Mouse (Mus musculus) urinary bladder, adult 18-20 months (tissue): Measurements from ENCODE around the gene Akr1b3.
"Not testable (repeated sequence)": the region's sequence is repeated elsewhere in the genome, so short reads cannot be mapped to it uniquely, and the experiment has no call there.

Experiments
- DNase-seq, 2 experiments: peaks; one replicate each; pipeline ENCODE4 v3.0.0; 2022; ENCODE audit warnings: low spot score in 2 of 2, mixed read lengths in 2 of 2

The Akr1b3 gene

GRCm38 (mm10) chr6:34316854-34317771 lies at the start of gene Akr1b3:
TSS of gene Akr1b3 (minus strand) at chr6:34317478.
- DNase-seq = peak; percentile 68 to 89

- DNase-seq = no peak
Observed at GRCm38 (mm10) chr6:34364217-34365136, 47.2 kb upstream of the Akr1b3 start.

GRCm38 (mm10) chr6:34355841-34356240 lies 38.6 kb upstream of the Akr1b3 start:
- no peak for DNase-seq

- DNase-seq = no peak
Observed at GRCm38 (mm10) chr6:34355349-34355747, 38.1 kb upstream of the Akr1b3 start.

GRCm38 (mm10) chr6:34354354-34355348 lies 37.4 kb upstream of the Akr1b3 start:
- no peak for DNase-seq

- peak; percentile 19 to 35 for DNase-seq
Observed at GRCm38 (mm10) chr6:34353658-34354353, 36.5 kb upstream of the Akr1b3 start, which contains the start of gene Akr1b8. TSS of gene Akr1b8 (plus strand) at chr6:34354119.

- no peak for DNase-seq
Observed at GRCm38 (mm10) chr6:34352401-34352800, 35.1 kb upstream of the Akr1b3 start.

GRCm38 (mm10) chr6:34351481-34351880 lies 34.2 kb upstream of the Akr1b3 start:
- not testable (repeated sequence) for DNase-seq

- DNase-seq = no peak
Observed at GRCm38 (mm10) chr6:34350037-34350699, 32.9 kb upstream of the Akr1b3 start.

- peak; percentile 54 to 55 for DNase-seq
Observed at GRCm38 (mm10) chr6:34346096-34346898, 29.0 kb upstream of the Akr1b3 start.

- DNase-seq = peak in 1 of 2 experiments; percentile 52
Observed at GRCm38 (mm10) chr6:34344935-34345334, 27.7 kb upstream of the Akr1b3 start.

GRCm38 (mm10) chr6:34344135-34344850 lies 27.0 kb upstream of the Akr1b3 start:
- DNase-seq = no peak

GRCm38 (mm10) chr6:34343426-34343825 lies 26.1 kb upstream of the Akr1b3 start:
- DNase-seq = no peak

GRCm38 (mm10) chr6:34342476-34342875 lies 25.2 kb upstream of the Akr1b3 start:
- DNase-seq = no peak

GRCm38 (mm10) chr6:34341991-34342390 lies 24.7 kb upstream of the Akr1b3 start:
- DNase-seq = no peak

GRCm38 (mm10) chr6:34337799-34338198 lies 20.5 kb upstream of the Akr1b3 start:
- DNase-seq = no peak

- DNase-seq = no peak
Observed at GRCm38 (mm10) chr6:34334673-34335072, 17.4 kb upstream of the Akr1b3 start.

- DNase-seq = not testable (repeated sequence)
Observed at GRCm38 (mm10) chr6:34331804-34332203, 14.5 kb upstream of the Akr1b3 start.
